ENCODE assay signal across 23 mouse cellular contexts in genomic region chr2:74602483-74602882, GRCm38 (mm10). TPM values are rescaled to one million over a fixed set of nuclear protein-coding genes. Genes with fewer than 3 reads are reported as not detected.
A peak's percentile ranks its signal among the peaks of the same experiment; 100 is the strongest.
DNase-seq lines count a peak whose midpoint lies in the region; TF ChIP-seq lines count a peak whose summit lies in the region.
"Had no signal": no experiment of that assay in that cellular context is flagged by ENCODE, and none has a peak within 500 bp of the region (broad histone marks: within the 10 kb centered on the region; RNA-seq: fewer than 3 reads in every experiment).

No protein-coding gene starts in this region.

- peaks cover 18 to 23% of the 10 kb centered on the region in 2 experiments for H3K4me1 ChIP-seq in MEL (ENCODE audit: control insufficient read depth in 1 of 2, insufficient read depth in 2 of 2, low read length in 2 of 2)

- TF ChIP-seq POLR2A in MEL (IDR thresholded peaks at IDR 0.05; ENCODE audit: control insufficient read depth in 1 of 2, insufficient read depth in 1 of 2, low read depth in 1 of 2, low read length in 2 of 2, poor library complexity in 1 of 2): no peak

- H3K36me3 ChIP-seq in MEL (ENCODE audit: control insufficient read depth in 1 of 2, insufficient read depth in 2 of 2, low read length in 2 of 2): peaks cover 0 to 29% of the 10 kb centered on the region in 2 experiments; a peak in 2 of 4 replicates
- H3K36me3 ChIP-seq: G1E had no signal

- peak overlapping the region; percentile 27; the same call in 1 of the 2 replicates for H3K9ac ChIP-seq in MEL (ENCODE audit: control insufficient read depth, low read depth, low read length, poor library complexity, severe bottlenecking)

- no peaks in the 10 kb centered on the region for H3K79me2 ChIP-seq in MEL (ENCODE audit: control insufficient read depth, insufficient read depth, low read length, poor library complexity)

- no peaks in the 10 kb centered on the region for H3K9me3 ChIP-seq in MEL (replicated peaks; ENCODE audit: insufficient read depth, low read length)

- no peak for TF ChIP-seq RAD21 in MEL (IDR thresholded peaks at IDR 0.05; ENCODE audit: low read depth, low read length)

- no peak for TF ChIP-seq CTCF in MEL (IDR thresholded peaks at IDR 0.05 in 2 of 3, conservative IDR thresholded peaks at IDR 0.05 in 1 of 3; ENCODE audit: control insufficient read depth in 1 of 3, insufficient read depth in 1 of 3, low read depth in 2 of 3, low read length in 3 of 3, poor library complexity in 1 of 3, severe bottlenecking in 1 of 3)

- H3K27me3 ChIP-seq in MEL (ENCODE audit: control insufficient read depth in 1 of 2, insufficient read depth in 2 of 2, low read length in 2 of 2): no peaks in the 10 kb centered on the region
- H3K27me3 ChIP-seq: CH12.LX had no signal

- no peak overlapping the region for H3K4me3 ChIP-seq in MEL (ENCODE audit: control insufficient read depth in 1 of 2, insufficient read depth in 1 of 2, low read depth in 2 of 2, low read length in 2 of 2)

- H3K27ac ChIP-seq in MEL (ENCODE audit: control insufficient read depth, low read depth, low read length): peak overlapping the region; percentile 78

- peak; percentile 69 for DNase-seq in MEL (ENCODE audit: low read depth, low spot score)
- no peak for DNase-seq in kidney, adult 8-10 months
- DNase-seq: adrenal gland, adult 2 months; adrenal gland, adult 8-10 months; adrenal gland, postnatal 10 days; adrenal gland, postnatal 14 days; adrenal gland, postnatal 25 days; adrenal gland, postnatal 36 days; B cell, adult 2 months; cerebellum, adult 11 months; cerebellum, adult 11-12 months; cerebellum, adult 18-20 months; cerebellum, adult 2 months; cerebellum, adult 8-10 months had no signal

- TF ChIP-seq EP300 in MEL (IDR thresholded peaks at IDR 0.05; ENCODE audit: low read depth in 1 of 2, low read length in 2 of 2): peak in 1 of 2 experiments; percentile 69; a peak in 2 of 4 replicates

TF ChIP-seq in MEL, 35 proteins besides CTCF, POLR2A, EP300 and RAD21:
- TF ChIP-seq ETS1 (IDR thresholded peaks at IDR 0.05; ENCODE audit: low read depth, low read length) (peak; percentile 51; the same call in 1 of the 2 replicates), USF2 (IDR thresholded peaks at IDR 0.05; ENCODE audit: borderline replicate concordance in 1 of 2, insufficient read depth in 1 of 2, low read depth in 1 of 2, low read length in 2 of 2) (no peak), GATA1 (IDR thresholded peaks at IDR 0.05; ENCODE audit: low read depth, low read length) (peak; percentile 67), SIN3A (IDR thresholded peaks at IDR 0.05; ENCODE audit: low read length) (no peak), MAX (IDR thresholded peaks at IDR 0.05; ENCODE audit: low read length) (peak; percentile 91), MYC (IDR thresholded peaks at IDR 0.05; ENCODE audit: low read depth, low read length) (peak; percentile 83), KAT2A (conservative IDR thresholded peaks at IDR 0.05; ENCODE audit: low read depth, low read length) (0 out of 2 replicates have a peak, but pooled peaks have one; percentile 16)

RNA-seq across cellular contexts. Expression of gene Lnpk, which starts 23.2 kb away (rescaled TPM):
- total RNA-seq in MEL (2012; rRNA removed): 35.5 and 36.1 TPM in 2 replicates
- polyA plus RNA-seq in MEL (2012; ENCODE audit: insufficient read depth in 1 of 2, insufficient read length in 2 of 2, low read depth in 1 of 2, low replicate concordance in 2 of 2, missing spikeins in 1 of 2): 10 to 100 TPM in 1 of 2 experiments, not detected in 1; 35.5 TPM

RNA-seq across cellular contexts. Expression of gene Evx2, which starts 56.9 kb away (rescaled TPM):
- total RNA-seq in MEL (2012; rRNA removed): not detected in 2 replicates
- not detected for polyA plus RNA-seq in MEL (2012; ENCODE audit: insufficient read depth in 1 of 2, insufficient read length in 2 of 2, low read depth in 1 of 2, low replicate concordance in 2 of 2, missing spikeins in 1 of 2)
- total RNA-seq: adrenal gland, adult 18-20 months; adrenal gland, adult 2 months; adrenal gland, adult 8-10 months; adrenal gland, postnatal 10 days; adrenal gland, postnatal 14 days; adrenal gland, postnatal 25 days; adrenal gland, postnatal 36 days; adrenal gland, postnatal 4 days; CH12.LX; ES-E14 had no signal
- polyA plus RNA-seq: activated CD4-positive, CD25-positive, alpha-beta regulatory T cell, adult 4 months; adrenal gland, adult 2 months; C2C12; CD4-positive, CD25-positive, alpha-beta regulatory T cell, adult 4 months; G1E; Patski had no signal
